Mouse (Mus musculus): ENCODE results near the gene Ndufs4. TPM values are rescaled to one million over a fixed set of nuclear protein-coding genes. Genes with fewer than 3 reads are reported as not detected.

Ndufs4 gene
- polyA plus RNA-seq, 1 experiment, result 49.3 TPM

GRCm38 (mm10) chr13:114387521-114388171 is 412 bp downstream of the Ndufs4 start:
- no peaks in the 10 kb centered on the region for H3K36me3 ChIP-seq (ENCODE audit: control insufficient read depth, insufficient read depth, low read length)
- H3K27me3 ChIP-seq (ENCODE audit: control insufficient read depth, insufficient read depth, low read length), result no peaks in the 10 kb centered on the region
- TF ChIP-seq CTCF (IDR thresholded peaks at IDR 0.05; ENCODE audit: control insufficient read depth, insufficient read depth, insufficient replicate concordance, low read depth, low read length) (no peak), POLR2A (IDR thresholded peaks at IDR 0.05; ENCODE audit: control insufficient read depth, low read depth, low read length) (peak; percentile 87; the same call in 1 of the 2 replicates)
- peaks cover 2% of the 10 kb centered on the region; the same call in 1 of the 2 replicates for H3K4me1 ChIP-seq (ENCODE audit: control insufficient read depth, insufficient read depth, low read length)
- peak overlapping the region; percentile 80 for H3K27ac ChIP-seq (ENCODE audit: control insufficient read depth, insufficient read depth, low read depth, low read length)
- peak overlapping the region; percentile 93 for H3K4me3 ChIP-seq (ENCODE audit: control insufficient read depth, low read depth, low read length)

- Histone ChIP-seq H3K27ac (ENCODE audit: control insufficient read depth, insufficient read depth, low read depth, low read length) (no peak overlapping the region), H3K27me3 (ENCODE audit: control insufficient read depth, insufficient read depth, low read length) (no peaks in the 10 kb centered on the region), H3K4me1 (ENCODE audit: control insufficient read depth, insufficient read depth, low read length) (peaks cover 2% of the 10 kb centered on the region; the same call in 1 of the 2 replicates), H3K4me3 (ENCODE audit: control insufficient read depth, low read depth, low read length) (peak overlapping the region; percentile 93), H3K36me3 (ENCODE audit: control insufficient read depth, insufficient read depth, low read length) (no peaks in the 10 kb centered on the region)
- TF ChIP-seq POLR2A (IDR thresholded peaks at IDR 0.05; ENCODE audit: control insufficient read depth, low read depth, low read length) (no peak), CTCF (IDR thresholded peaks at IDR 0.05; ENCODE audit: control insufficient read depth, insufficient read depth, insufficient replicate concordance, low read depth, low read length) (no peak)
Observed at GRCm38 (mm10) chr13:114387074-114387487, 977 bp downstream of the Ndufs4 start.

GRCm38 (mm10) chr13:114376511-114376910 is 11.5 kb downstream of the Ndufs4 start:
- Histone ChIP-seq H3K4me1 (ENCODE audit: control insufficient read depth, insufficient read depth, low read length) (no peaks in the 10 kb centered on the region), H3K27me3 (ENCODE audit: control insufficient read depth, insufficient read depth, low read length) (no peaks in the 10 kb centered on the region), H3K4me3 (ENCODE audit: control insufficient read depth, low read depth, low read length) (no peak overlapping the region), H3K36me3 (ENCODE audit: control insufficient read depth, insufficient read depth, low read length) (no peaks in the 10 kb centered on the region), H3K27ac (ENCODE audit: control insufficient read depth, insufficient read depth, low read depth, low read length) (no peak overlapping the region)
- no peak for TF ChIP-seq CTCF (IDR thresholded peaks at IDR 0.05; ENCODE audit: control insufficient read depth, insufficient read depth, insufficient replicate concordance, low read depth, low read length)

- Histone ChIP-seq H3K27ac (ENCODE audit: control insufficient read depth, insufficient read depth, low read depth, low read length) (no peak overlapping the region), H3K4me3 (ENCODE audit: control insufficient read depth, low read depth, low read length) (no peak overlapping the region), H3K27me3 (ENCODE audit: control insufficient read depth, insufficient read depth, low read length) (no peaks in the 10 kb centered on the region), H3K36me3 (ENCODE audit: control insufficient read depth, insufficient read depth, low read length) (no peaks in the 10 kb centered on the region), H3K4me1 (ENCODE audit: control insufficient read depth, insufficient read depth, low read length) (no peaks in the 10 kb centered on the region)
- no peak for TF ChIP-seq POLR2A (IDR thresholded peaks at IDR 0.05; ENCODE audit: control insufficient read depth, low read depth, low read length)
- TF ChIP-seq CTCF (IDR thresholded peaks at IDR 0.05; ENCODE audit: control insufficient read depth, insufficient read depth, insufficient replicate concordance, low read depth, low read length), result no peak
Observed at GRCm38 (mm10) chr13:114362086-114362485, 26.0 kb downstream of the Ndufs4 start.

GRCm38 (mm10) chr13:114351321-114351946 is 36.6 kb downstream of the Ndufs4 start:
- TF ChIP-seq CTCF (IDR thresholded peaks at IDR 0.05; ENCODE audit: control insufficient read depth, insufficient read depth, insufficient replicate concordance, low read depth, low read length), result no peak
- no peak for TF ChIP-seq POLR2A (IDR thresholded peaks at IDR 0.05; ENCODE audit: control insufficient read depth, low read depth, low read length)
- H3K27ac ChIP-seq (ENCODE audit: control insufficient read depth, insufficient read depth, low read depth, low read length), result no peak overlapping the region

GRCm38 (mm10) chr13:114344979-114345712 is 42.9 kb downstream of the Ndufs4 start:
- TF ChIP-seq POLR2A (IDR thresholded peaks at IDR 0.05; ENCODE audit: control insufficient read depth, low read depth, low read length), result no peak
- no peak for TF ChIP-seq CTCF (IDR thresholded peaks at IDR 0.05; ENCODE audit: control insufficient read depth, insufficient read depth, insufficient replicate concordance, low read depth, low read length)
- Histone ChIP-seq H3K4me1 (ENCODE audit: control insufficient read depth, insufficient read depth, low read length) (no peaks in the 10 kb centered on the region; the same call in 1 of the 2 replicates), H3K4me3 (ENCODE audit: control insufficient read depth, low read depth, low read length) (no peak overlapping the region), H3K36me3 (ENCODE audit: control insufficient read depth, insufficient read depth, low read length) (no peaks in the 10 kb centered on the region), H3K27ac (ENCODE audit: control insufficient read depth, insufficient read depth, low read depth, low read length) (no peak overlapping the region), H3K27me3 (ENCODE audit: control insufficient read depth, insufficient read depth, low read length) (no peaks in the 10 kb centered on the region)

More at GRCm38 (mm10) chr13:114351321-114351946, 36.6 kb downstream of the Ndufs4 start:
- Histone ChIP-seq H3K27me3 (ENCODE audit: control insufficient read depth, insufficient read depth, low read length) (no peaks in the 10 kb centered on the region), H3K4me1 (ENCODE audit: control insufficient read depth, insufficient read depth, low read length) (no peaks in the 10 kb centered on the region), H3K4me3 (ENCODE audit: control insufficient read depth, low read depth, low read length) (no peak overlapping the region), H3K36me3 (ENCODE audit: control insufficient read depth, insufficient read depth, low read length) (no peaks in the 10 kb centered on the region)
